Mouse (Mus musculus): Measurements from ENCODE around the gene Ephb2.

DNA sequence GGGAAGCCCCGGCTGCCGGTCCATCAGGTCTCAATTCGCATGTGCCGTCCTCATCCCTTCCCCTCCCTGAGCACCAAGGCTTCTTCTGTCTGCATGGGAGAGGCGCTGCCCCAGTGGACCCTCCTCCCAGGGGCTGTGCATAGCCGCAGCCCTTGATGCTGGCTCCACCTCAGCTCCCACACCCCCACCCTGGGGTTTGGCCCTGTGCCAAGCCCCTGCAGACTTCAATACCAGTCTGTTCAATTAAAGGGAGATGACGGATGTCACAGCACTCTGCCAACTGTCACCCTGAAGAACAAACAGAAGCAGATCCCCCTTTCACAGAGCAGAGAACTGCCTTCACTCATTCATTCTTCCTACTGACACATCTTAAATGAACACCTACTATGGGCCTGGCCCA lies 19.1 kb downstream of the Ephb2 start:
- no peak for TF ChIP-seq CTCF (IDR thresholded peaks at IDR 0.05; ENCODE audit: extremely low read depth, insufficient read length, insufficient replicate concordance, low read depth, low read length)
- no peak for TF ChIP-seq POLR2A (IDR thresholded peaks at IDR 0.05; ENCODE audit: low read depth, low read length)

Measured in small intestine, adult 2 months (tissue).